ENCODE assay signal across 15 mouse cellular contexts in genomic region chr10:54026101-54026500, GRCm38 (mm10).
"Had no signal": no experiment of that assay in that cellular context is flagged by ENCODE, and none has a peak within 500 bp of the region (broad histone marks: within the 10 kb centered on the region; RNA-seq: fewer than 3 reads in every experiment).

No protein-coding gene starts in this region.

- H3K4me3 ChIP-seq: limb, embryonic 10.5 days; limb, embryonic 13.5 days had no signal

- H3K9ac ChIP-seq: limb, embryonic 13.5 days had no signal

- H3K36me3 ChIP-seq: limb, embryonic 10.5 days had no signal

- H3K27me3 ChIP-seq: limb, embryonic 13.5 days; megakaryocyte, embryonic 14.5 days had no signal

- H3K27ac ChIP-seq: limb, embryonic 10.5 days; limb, embryonic 13.5 days; macrophage had no signal

- H3K9me3 ChIP-seq: limb, embryonic 10.5 days; limb, embryonic 13.5 days; megakaryocyte, embryonic 14.5 days had no signal

- DNase-seq: kidney, adult 18-20 months; kidney, adult 9 months; kidney, postnatal 14 days; kidney, postnatal 4 days; lung, adult 2 months; lung, postnatal 14 days; midbrain, embryonic 14.5 days; thymus, adult 18-20 months; thymus, postnatal 36 days had no signal

- ATAC-seq: intestine, embryonic 16.5 days had no signal

- H3K4me1 ChIP-seq: limb, embryonic 10.5 days; limb, embryonic 13.5 days had no signal

- H3K4me2 ChIP-seq: limb, embryonic 13.5 days; midbrain, embryonic 11.5 days had no signal
